Mouse (Mus musculus) intestine, embryonic 16.5 days (tissue): ENCODE results near the gene Bag5. TPM values are rescaled to one million over a fixed set of nuclear protein-coding genes. Genes with fewer than 3 reads are reported as not detected.

Experiments
- ATAC-seq: fragments of 200-750 bp; cut with Nextera tagmentation; 2 replicates; pipeline ENCODE4 v1.8.0; 2017; ENCODE audit warnings: moderate TSS enrichment, moderate library complexity
- H3K27ac ChIP-seq: fragments of 300-500 bp; sonication (generic); 2 replicates; pipeline ENCODE4 v1.5.1; 2014; ENCODE audit warnings: mild to moderate bottlenecking, low read length
- H3K27me3 ChIP-seq: fragments of 300-500 bp; sonication (generic); replicated peaks from 2 replicates; pipeline ENCODE4 v1.6.1; 2014; ENCODE audit warnings: low read length, control low read depth, mixed read lengths; ENCODE audit not compliant: control insufficient read depth, insufficient read depth
- H3K36me3 ChIP-seq: fragments of 300-500 bp; sonication (generic); 2 replicates; pipeline ENCODE4 v1.6.1; 2014; ENCODE audit warnings: low read length, control low read depth; ENCODE audit not compliant: control insufficient read depth, insufficient read depth
- H3K4me1 ChIP-seq: fragments of 300-500 bp; sonication (generic); 2 replicates; pipeline ENCODE4 v1.6.1; 2014; ENCODE audit warnings: low read length, control low read depth, mixed read lengths; ENCODE audit not compliant: control insufficient read depth, insufficient read depth
- H3K4me2 ChIP-seq: fragments of 300-500 bp; sonication (generic); 2 replicates; pipeline ENCODE4 v1.6.1; 2014; ENCODE audit warnings: low read depth, low read length, control low read depth
- H3K4me3 ChIP-seq: fragments of 300-500 bp; sonication (generic); 2 replicates; pipeline ENCODE4 v1.5.1; 2014; ENCODE audit warnings: mild to moderate bottlenecking, low read length
- H3K9ac ChIP-seq: fragments of 300-500 bp; sonication (generic); 2 replicates; pipeline ENCODE4 v1.6.1; 2014; ENCODE audit warnings: low read depth, low read length
- H3K9me3 ChIP-seq: fragments of 300-500 bp; sonication (generic); 2 replicates; pipeline ENCODE4 v1.6.1; 2016; ENCODE audit warnings: low read length, control low read depth; ENCODE audit not compliant: control insufficient read depth
- WGBS: fragments of 180-500 bp; shearing (Covaris S2); extraction: QIAGEN DNeasy Blood & Tissue Kit; methylation state at CpG from one replicate; pipeline ENCODE4 v1.1.7; 2014; 5-methylcytosine and 5-hydroxymethylcytosine counted together
- polyA plus RNA-seq: library from polyadenylated mRNA; unstranded; fragments of >200 nt; fragmentation: Nextera tagmentation; extraction: Ambion mirVana; gene quantifications from 2 replicates; pipeline ENCODE4 v1.2.1, GENCODE M21; 2015

Bag5 gene
- polyA plus RNA-seq, 1 experiment from 2014 or later = 46.2 TPM

GRCm38 (mm10) chr12:111672581-111672980 lies 40.5 kb downstream of the Bag5 start:
- H3K4me1 ChIP-seq = peaks cover 55% of the 10 kb centered on the region

GRCm38 (mm10) chr12:111672176-111672575 lies 40.9 kb downstream of the Bag5 start, which contains the start of gene Ckb:
TSS of gene Ckb (minus strand) at chr12:111672338.
- peak within 1 kb of the TSS; percentile 62 for H3K4me3 ChIP-seq
- under 1% methylated on average over 31 of the region's 31 CpGs for WGBS
- H3K36me3 ChIP-seq = no peaks in the 10 kb centered on the region
- H3K27ac ChIP-seq = peak within 1 kb of the TSS; percentile 53
- H3K4me1 ChIP-seq = peaks cover 51% of the 10 kb centered on the region
- no peaks in the 10 kb centered on the region for H3K27me3 ChIP-seq
- H3K9me3 ChIP-seq = no peaks in the 10 kb centered on the region
- H3K4me2 ChIP-seq = peak within 1 kb of the TSS; percentile 88
- peak within 1 kb of the TSS; percentile 78 for H3K9ac ChIP-seq
- peak; percentile 47 for ATAC-seq

More at GRCm38 (mm10) chr12:111672581-111672980, 40.5 kb downstream of the Bag5 start:
- Histone ChIP-seq H3K4me3 (peak overlapping the region; percentile 62), H3K4me2 (peak overlapping the region; percentile 88), H3K36me3 (no peaks in the 10 kb centered on the region), H3K27me3 (no peaks in the 10 kb centered on the region), H3K9me3 (no peaks in the 10 kb centered on the region), H3K27ac (no peak overlapping the region), H3K9ac (peak overlapping the region; percentile 78)
- 15% methylated on average over 12 of the region's 12 CpGs for WGBS
- ATAC-seq = no peak

- Histone ChIP-seq H3K9ac (peak overlapping the region; percentile 78), H3K9me3 (no peaks in the 10 kb centered on the region), H3K36me3 (no peaks in the 10 kb centered on the region), H3K27ac (peak overlapping the region; percentile 53), H3K4me3 (peak overlapping the region; percentile 62), H3K27me3 (no peaks in the 10 kb centered on the region), H3K4me1 (peaks cover 48% of the 10 kb centered on the region), H3K4me2 (peak overlapping the region; percentile 88)
- WGBS = under 1% methylated on average over 34 of the region's 34 CpGs
- ATAC-seq = peak; percentile 14; the same call in 1 of the 2 replicates
Measured at GRCm38 (mm10) chr12:111671431-111671902, 41.6 kb downstream of the Bag5 start.

- H3K36me3 ChIP-seq = no peaks in the 10 kb centered on the region
- H3K27me3 ChIP-seq = no peaks in the 10 kb centered on the region
- peak overlapping the region; percentile 53; the same call in 1 of the 2 replicates for H3K27ac ChIP-seq
- peaks cover 44% of the 10 kb centered on the region for H3K4me1 ChIP-seq
- WGBS = 2% methylated on average over 35 of the region's 35 CpGs
- peak overlapping the region; percentile 78 for H3K9ac ChIP-seq
- peak overlapping the region; percentile 88 for H3K4me2 ChIP-seq
- H3K4me3 ChIP-seq = peak overlapping the region; percentile 62
- H3K9me3 ChIP-seq = no peaks in the 10 kb centered on the region
- ATAC-seq = no peak; the same call in 1 of the 2 replicates
Measured at GRCm38 (mm10) chr12:111670976-111671375, 42.1 kb downstream of the Bag5 start.

- Histone ChIP-seq H3K4me3 (peak overlapping the region; percentile 62), H3K36me3 (no peaks in the 10 kb centered on the region), H3K4me1 (peaks cover 41% of the 10 kb centered on the region), H3K27ac (peak overlapping the region; percentile 53; the same call in 1 of the 2 replicates), H3K27me3 (no peaks in the 10 kb centered on the region), H3K9ac (peak overlapping the region; percentile 78), H3K9me3 (no peaks in the 10 kb centered on the region), H3K4me2 (peak overlapping the region; percentile 88)
- no peak; the same call in 1 of the 2 replicates for ATAC-seq
- WGBS = 19% methylated on average over 29 of the region's 29 CpGs
Measured at GRCm38 (mm10) chr12:111670371-111670971, 42.6 kb downstream of the Bag5 start.

- Histone ChIP-seq H3K9ac (peak overlapping the region; percentile 78), H3K36me3 (no peaks in the 10 kb centered on the region), H3K9me3 (no peaks in the 10 kb centered on the region), H3K4me3 (peak overlapping the region; percentile 62), H3K4me2 (peak overlapping the region; percentile 88), H3K4me1 (peaks cover 37% of the 10 kb centered on the region), H3K27me3 (no peaks in the 10 kb centered on the region), H3K27ac (peak overlapping the region; percentile 53; the same call in 1 of the 2 replicates)
- WGBS = 58% methylated on average over 8 of the region's 8 CpGs
- no peak for ATAC-seq
Measured at GRCm38 (mm10) chr12:111669961-111670360, 43.1 kb downstream of the Bag5 start.

GRCm38 (mm10) chr12:111669000-111669788 lies 43.9 kb downstream of the Bag5 start:
- ATAC-seq = peak; percentile 8; the same call in 1 of the 2 replicates
- H3K9ac ChIP-seq = peak overlapping the region; percentile 55
- H3K27me3 ChIP-seq = no peaks in the 10 kb centered on the region
- 48% methylated on average over 23 of the region's 23 CpGs for WGBS
- no peaks in the 10 kb centered on the region for H3K9me3 ChIP-seq
- H3K4me3 ChIP-seq = peak overlapping the region; percentile 62; the same call in 1 of the 2 replicates
- peak overlapping the region; percentile 88 for H3K4me2 ChIP-seq
- H3K4me1 ChIP-seq = peaks cover 39% of the 10 kb centered on the region
- peak overlapping the region; percentile 88 for H3K27ac ChIP-seq
- no peaks in the 10 kb centered on the region for H3K36me3 ChIP-seq

- no peaks in the 10 kb centered on the region for H3K9me3 ChIP-seq
- peaks cover 43% of the 10 kb centered on the region for H3K4me1 ChIP-seq
- H3K4me3 ChIP-seq = peak overlapping the region; percentile 23; the same call in 1 of the 2 replicates
- 7% methylated on average over 8 of the region's 8 CpGs for WGBS
- peak; percentile 61 for ATAC-seq
- H3K36me3 ChIP-seq = no peaks in the 10 kb centered on the region
- peak overlapping the region; percentile 88 for H3K27ac ChIP-seq
- H3K4me2 ChIP-seq = peak overlapping the region; percentile 88
- peak overlapping the region; percentile 55 for H3K9ac ChIP-seq
- no peaks in the 10 kb centered on the region for H3K27me3 ChIP-seq
Measured at GRCm38 (mm10) chr12:111668457-111668912, 44.6 kb downstream of the Bag5 start.

- Histone ChIP-seq H3K9ac (no peak overlapping the region), H3K4me1 (peaks cover 42% of the 10 kb centered on the region), H3K9me3 (no peaks in the 10 kb centered on the region), H3K27ac (no peak overlapping the region), H3K27me3 (no peaks in the 10 kb centered on the region), H3K4me2 (no peak overlapping the region), H3K36me3 (no peaks in the 10 kb centered on the region), H3K4me3 (no peak overlapping the region)
- 95% methylated on average over 5 of the region's 5 CpGs for WGBS
- no peak for ATAC-seq
Measured at GRCm38 (mm10) chr12:111667421-111667820, 45.6 kb downstream of the Bag5 start.
